Mouse (Mus musculus) megakaryocyte, embryonic 14.5 days (primary cell): ENCODE data around the gene Btf3.

ENCODE experiments used
- FLI1 ChIP-seq: IDR thresholded peaks from 2 replicates; pipeline ENCODE4 v1.6.1; 2012; ENCODE audit warnings: low read length, inconsistent platforms, mixed read lengths
- GATA1 ChIP-seq: IDR thresholded peaks from 3 replicates; pipeline ENCODE4 v1.6.1; 2012; ENCODE audit warnings: mixed read lengths, low read length, inconsistent platforms, borderline replicate concordance

DNA sequence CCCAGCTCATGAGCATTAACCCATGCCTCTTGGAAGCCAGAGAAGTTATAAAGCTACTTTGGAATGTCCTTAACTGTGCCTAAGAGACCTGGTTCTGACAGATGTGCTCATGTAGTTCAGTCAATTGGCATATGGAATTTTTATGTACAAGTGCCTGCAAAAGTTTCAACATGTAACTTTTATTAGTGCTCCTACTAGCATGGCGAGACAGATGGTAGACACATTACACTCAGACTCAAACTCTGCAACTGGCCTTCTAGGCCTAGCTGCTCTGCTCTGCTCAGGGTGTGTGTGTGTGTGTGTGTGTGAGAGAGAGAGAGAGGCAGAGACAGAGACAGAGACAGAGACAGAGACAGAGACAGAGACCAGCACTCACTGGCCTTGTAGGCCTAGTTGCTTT, 19.4 kb upstream of the Btf3 start:
- no peak for TF ChIP-seq GATA1
- no peak for TF ChIP-seq FLI1
